Comparison of ENCODE assay signal across 24 mouse cellular contexts in genomic region chr8:71451337-71451736, GRCm38 (mm10).
"Had no signal": no experiment of that assay in that cellular context is flagged by ENCODE, and none has a peak within 500 bp of the region (broad histone marks: within the 10 kb centered on the region; RNA-seq: fewer than 3 reads in every experiment).

No protein-coding gene starts in this region.

- H3K36me3 ChIP-seq: embryonic facial prominence, embryonic 12.5 days; heart, embryonic 10.5 days had no signal

- ATAC-seq: forebrain, embryonic 13.5 days; forebrain, embryonic 14.5 days; forebrain, embryonic 16.5 days; forebrain, postnatal 0 days had no signal

- H3K27ac ChIP-seq: embryonic facial prominence, embryonic 12.5 days; embryonic facial prominence, embryonic 13.5 days; embryonic facial prominence, embryonic 15.5 days; forebrain, embryonic 10.5 days; forebrain, embryonic 12.5 days; forebrain, embryonic 13.5 days; gastrocnemius, adult 2 months; heart, adult 2 months; heart, embryonic 10.5 days had no signal

- H3K27me3 ChIP-seq: embryonic facial prominence, embryonic 12.5 days; embryonic facial prominence, embryonic 13.5 days; embryonic facial prominence, embryonic 15.5 days; forebrain, embryonic 13.5 days had no signal

- H3K4me2 ChIP-seq: embryonic facial prominence, embryonic 12.5 days; embryonic facial prominence, embryonic 13.5 days; embryonic facial prominence, embryonic 15.5 days; forebrain, embryonic 12.5 days; forebrain, embryonic 13.5 days; heart, embryonic 11.5 days had no signal

- DNase-seq: cerebellum, adult 9-11 months; cerebellum, postnatal 10 days; cerebellum, postnatal 14 days; cerebellum, postnatal 25 days; cerebellum, postnatal 36 days; embryo, embryonic 11 days; forebrain, postnatal 0 days; gastrocnemius, adult 2 months; gastrocnemius, postnatal 10 days; gastrocnemius, postnatal 14 days; gastrocnemius, postnatal 25 days; heart, adult 18-20 months; heart, adult 2 months had no signal

- H3K9ac ChIP-seq: embryonic facial prominence, embryonic 12.5 days; embryonic facial prominence, embryonic 13.5 days; embryonic facial prominence, embryonic 15.5 days; forebrain, embryonic 12.5 days; forebrain, embryonic 13.5 days; forebrain, postnatal 0 days had no signal

- H3K4me1 ChIP-seq: embryonic facial prominence, embryonic 12.5 days; embryonic facial prominence, embryonic 13.5 days; embryonic facial prominence, embryonic 15.5 days; forebrain, embryonic 10.5 days; forebrain, embryonic 12.5 days; forebrain, embryonic 13.5 days; heart, embryonic 10.5 days had no signal

- H3K9me3 ChIP-seq: embryonic facial prominence, embryonic 12.5 days; embryonic facial prominence, embryonic 13.5 days; embryonic facial prominence, embryonic 15.5 days; forebrain, embryonic 10.5 days; forebrain, embryonic 12.5 days; forebrain, embryonic 13.5 days; heart, embryonic 10.5 days had no signal

- H3K4me3 ChIP-seq: embryonic facial prominence, embryonic 12.5 days; embryonic facial prominence, embryonic 13.5 days; embryonic facial prominence, embryonic 15.5 days; erythroblast, embryonic 14.5 days; forebrain, embryonic 10.5 days; forebrain, embryonic 12.5 days; forebrain, embryonic 13.5 days; gastrocnemius, adult 2 months; heart, adult 2 months; heart, embryonic 10.5 days had no signal
